Mouse (Mus musculus) G1E (cell line): ENCODE data around the gene Sbno1. TPM values are rescaled to one million over a fixed set of nuclear protein-coding genes. Genes with fewer than 3 reads are reported as not detected.

ENCODE experiments used
- ATAC-seq: 2 replicates; pipeline ENCODE4 v1.8.0; 2016; ENCODE audit warnings: mild to moderate bottlenecking; ENCODE audit not compliant: insufficient number of reproducible peaks, poor library complexity, low FRiP score, severe bottlenecking; ENCODE audit errors: extremely low read depth
- DNase-seq: peaks from one replicate; pipeline ENCODE4 v3.0.0; 2012; ENCODE audit warnings: low spot score
- H3K27me3 ChIP-seq: 2 replicates; pipeline ENCODE4 v1.6.1; 2012; ENCODE audit warnings: mild to moderate bottlenecking, low read length, inconsistent platforms; ENCODE audit not compliant: insufficient read depth
- H3K36me3 ChIP-seq: replicated peaks from 2 replicates; pipeline ENCODE3; 2012; ENCODE audit warnings: mild to moderate bottlenecking, inconsistent platforms
- H3K4me1 ChIP-seq: 2 replicates; pipeline ENCODE4 v1.6.1; 2012; ENCODE audit warnings: low read depth, low read length, inconsistent platforms, mixed read lengths; ENCODE audit not compliant: insufficient read depth
- H3K4me3 ChIP-seq: 2 replicates; pipeline ENCODE4 v1.5.1; 2012; ENCODE audit warnings: low read depth, mild to moderate bottlenecking, inconsistent platforms, low read length, moderate library complexity, mixed read lengths
- H3K9me3 ChIP-seq: replicated peaks from 2 replicates; pipeline ENCODE4 v1.6.1; 2012; ENCODE audit warnings: inconsistent platforms
- CTCF ChIP-seq: IDR thresholded peaks from 2 replicates; pipeline ENCODE4 v1.5.1; 2012; ENCODE audit warnings: low read depth, low read length, inconsistent platforms, mixed read lengths
- GATA1 ChIP-seq: IDR thresholded peaks from 2 replicates; pipeline ENCODE4 v1.6.1; 2012; ENCODE audit warnings: borderline replicate concordance, low read length, inconsistent platforms, mixed read lengths
- GATA2 ChIP-seq: IDR thresholded peaks from 2 replicates; pipeline ENCODE4 v1.6.1; 2012; ENCODE audit warnings: low read depth, low read length, inconsistent platforms, borderline replicate concordance
- POLR2AphosphoS5 ChIP-seq: IDR thresholded peaks from 2 replicates; pipeline ENCODE4 v1.6.1; 2012; ENCODE audit warnings: low read depth, low read length, inconsistent platforms; ENCODE audit not compliant: insufficient replicate concordance
- TAL1 ChIP-seq: conservative IDR thresholded peaks from 2 replicates; pipeline ENCODE4 v1.6.1; 2012; ENCODE audit warnings: low read depth, low read length, inconsistent platforms, mixed read lengths
- polyA plus RNA-seq: library from polyadenylated mRNA; stranded (reverse); fragments of >175 nt; gene quantifications from 2 replicates; pipeline ENCODE4 v1.2.3, GENCODE M21; 2012
- total RNA-seq, 2 experiments: library from RNA; stranded (forward) in 1 of 2; stranded (reverse) in 1 of 2; fragments of 200-1000 nt in 1 of 2; fragments of >200 nt in 1 of 2; fragmentation: Nextera tagmentation in 1 of 2; gene quantifications; 2 replicates each; pipeline ENCODE4 v1.2.3; 2014 to 2017

Sbno1 gene
- total RNA-seq (2014; fragmentation: Nextera tagmentation) (260 and 302 TPM in 2 replicates), total RNA-seq (2017) (181 and 221 TPM in 2 replicates), polyA plus RNA-seq (23.1 and 29.5 TPM in 2 replicates)

- ATAC-seq (peak; percentile 79), DNase-seq (peak; percentile 84)
- Histone ChIP-seq H3K4me3 (peak within 1 kb of the TSS; percentile 98), H3K4me1 (peaks cover 42% of the 10 kb centered on the region), H3K27me3 (no peaks in the 10 kb centered on the region), H3K9me3 (no peaks in the 10 kb centered on the region), H3K36me3 (peaks cover 17% of the 10 kb centered on the region)
- TF ChIP-seq GATA2 = no peak
- no peak for TF ChIP-seq GATA1
- TF ChIP-seq POLR2AphosphoS5 = no peak
Measured at GRCm38 (mm10) chr5:124425412-124426259, at the start of gene Sbno1. Sbno1 (minus strand) TSS chr5:124426001.

GRCm38 (mm10) chr5:124470591-124471171 lies 44.9 kb upstream of the Sbno1 start:
- H3K36me3 ChIP-seq = peaks cover 70% of the 10 kb centered on the region

GRCm38 (mm10) chr5:124469486-124469885 lies 43.7 kb upstream of the Sbno1 start:
- no peaks in the 10 kb centered on the region for H3K27me3 ChIP-seq
- no peak for TF ChIP-seq POLR2AphosphoS5
- no peak for TF ChIP-seq TAL1
- TF ChIP-seq GATA2 = no peak
- no peak for TF ChIP-seq CTCF
- no peak for TF ChIP-seq GATA1
- ATAC-seq (no peak), DNase-seq (no peak)
- H3K4me3 ChIP-seq = no peak overlapping the region
- H3K4me1 ChIP-seq = peaks cover 17% of the 10 kb centered on the region
- H3K9me3 ChIP-seq = no peaks in the 10 kb centered on the region
- peaks cover 76% of the 10 kb centered on the region for H3K36me3 ChIP-seq

More at GRCm38 (mm10) chr5:124470591-124471171, 44.9 kb upstream of the Sbno1 start:
- H3K9me3 ChIP-seq = no peaks in the 10 kb centered on the region
- H3K4me3 ChIP-seq = no peak overlapping the region
- no peak for TF ChIP-seq GATA1
- TF ChIP-seq TAL1 = no peak
- no peak for TF ChIP-seq GATA2
- no peak for TF ChIP-seq POLR2AphosphoS5
- TF ChIP-seq CTCF = no peak
- no peaks in the 10 kb centered on the region for H3K27me3 ChIP-seq
- ATAC-seq (no peak), DNase-seq (no peak)
- H3K4me1 ChIP-seq = peaks cover 27% of the 10 kb centered on the region

GRCm38 (mm10) chr5:124468365-124468764 lies 42.6 kb upstream of the Sbno1 start:
- H3K27me3 ChIP-seq = no peaks in the 10 kb centered on the region
- no peak for ATAC-seq
- peaks cover 73% of the 10 kb centered on the region for H3K36me3 ChIP-seq
- TF ChIP-seq POLR2AphosphoS5 (no peak), GATA2 (no peak), TAL1 (no peak), CTCF (no peak), GATA1 (no peak)
- DNase-seq = no peak
- no peaks in the 10 kb centered on the region for H3K9me3 ChIP-seq
- H3K4me3 ChIP-seq = no peak overlapping the region
- peaks cover 11% of the 10 kb centered on the region; the same call in 1 of the 2 replicates for H3K4me1 ChIP-seq

GRCm38 (mm10) chr5:124467766-124468165 lies 42.0 kb upstream of the Sbno1 start:
- ATAC-seq = no peak
- TF ChIP-seq GATA1 (no peak), POLR2AphosphoS5 (no peak), TAL1 (no peak)
- H3K27me3 ChIP-seq = no peaks in the 10 kb centered on the region
- H3K9me3 ChIP-seq = no peaks in the 10 kb centered on the region
- no peak overlapping the region for H3K4me3 ChIP-seq
- H3K4me1 ChIP-seq = peaks cover 7% of the 10 kb centered on the region; the same call in 1 of the 2 replicates
- no peak for DNase-seq
- peaks cover 75% of the 10 kb centered on the region for H3K36me3 ChIP-seq

- Histone ChIP-seq H3K27me3 (no peaks in the 10 kb centered on the region), H3K4me1 (peaks cover 7% of the 10 kb centered on the region; the same call in 1 of the 2 replicates), H3K4me3 (no peak overlapping the region), H3K36me3 (peaks cover 86% of the 10 kb centered on the region), H3K9me3 (no peaks in the 10 kb centered on the region)
- TF ChIP-seq GATA1 (no peak), POLR2AphosphoS5 (no peak), GATA2 (no peak), CTCF (no peak), TAL1 (no peak)
- no peak for ATAC-seq
- no peak for DNase-seq
Measured at GRCm38 (mm10) chr5:124464905-124465304, 39.1 kb upstream of the Sbno1 start.
